Mouse (Mus musculus) cortical plate, adult 2 months (tissue): Measurements from ENCODE around the gene Mtmr14.

Experiments used
- CTCF ChIP-seq: fragments of 200-500 bp; IDR thresholded peaks from 2 replicates; pipeline ENCODE4 v1.5.1; 2011; ENCODE audit warnings: mild to moderate bottlenecking, control low read depth, low read length; ENCODE audit not compliant: insufficient read depth; ENCODE audit errors: extremely low read depth
- POLR2A ChIP-seq: fragments of 200-500 bp; IDR thresholded peaks from 2 replicates; pipeline ENCODE4 v1.6.1; 2011; ENCODE audit warnings: mild to moderate bottlenecking, low read length, control low read depth; ENCODE audit not compliant: insufficient read depth; ENCODE audit errors: extremely low read depth

- TF ChIP-seq POLR2A, result no peak
- TF ChIP-seq CTCF, result no peak
These were observed 13.1 kb downstream of the Mtmr14 start for GRCm38 (mm10) chr6:113250786-113251185.
